Mouse (Mus musculus): ENCODE results near the gene Ap2a1.

DNA sequence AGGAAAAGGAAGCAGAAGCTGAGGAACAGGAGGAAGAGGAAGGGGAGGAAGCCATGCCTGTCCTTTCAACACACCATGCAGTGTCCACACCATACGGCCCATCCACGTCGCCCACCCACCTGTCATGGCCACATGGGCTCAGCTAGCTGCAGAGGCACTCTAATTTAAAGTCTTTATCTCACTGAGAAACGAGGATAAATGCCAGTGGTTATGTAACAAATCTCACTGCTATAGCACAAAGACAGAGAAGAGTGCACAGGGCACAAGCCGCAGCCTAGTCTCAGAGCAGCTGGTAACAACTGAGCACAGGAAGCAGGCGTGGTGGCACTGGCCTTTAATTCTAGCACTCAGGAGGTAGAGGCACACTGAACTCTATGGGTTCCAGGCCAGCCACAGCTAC is 20.6 kb upstream of the Ap2a1 start:
- TF ChIP-seq CTCF (IDR thresholded peaks at IDR 0.05; ENCODE audit: control insufficient read depth, insufficient read depth, insufficient replicate concordance, low read depth, low read length) = no peak
- TF ChIP-seq POLR2A (IDR thresholded peaks at IDR 0.05; ENCODE audit: control insufficient read depth, low read depth, low read length) = no peak

All from testis, adult 2 months (tissue).